Mouse (Mus musculus): ENCODE data around the gene Cplx3.

The Cplx3 gene

DNA sequence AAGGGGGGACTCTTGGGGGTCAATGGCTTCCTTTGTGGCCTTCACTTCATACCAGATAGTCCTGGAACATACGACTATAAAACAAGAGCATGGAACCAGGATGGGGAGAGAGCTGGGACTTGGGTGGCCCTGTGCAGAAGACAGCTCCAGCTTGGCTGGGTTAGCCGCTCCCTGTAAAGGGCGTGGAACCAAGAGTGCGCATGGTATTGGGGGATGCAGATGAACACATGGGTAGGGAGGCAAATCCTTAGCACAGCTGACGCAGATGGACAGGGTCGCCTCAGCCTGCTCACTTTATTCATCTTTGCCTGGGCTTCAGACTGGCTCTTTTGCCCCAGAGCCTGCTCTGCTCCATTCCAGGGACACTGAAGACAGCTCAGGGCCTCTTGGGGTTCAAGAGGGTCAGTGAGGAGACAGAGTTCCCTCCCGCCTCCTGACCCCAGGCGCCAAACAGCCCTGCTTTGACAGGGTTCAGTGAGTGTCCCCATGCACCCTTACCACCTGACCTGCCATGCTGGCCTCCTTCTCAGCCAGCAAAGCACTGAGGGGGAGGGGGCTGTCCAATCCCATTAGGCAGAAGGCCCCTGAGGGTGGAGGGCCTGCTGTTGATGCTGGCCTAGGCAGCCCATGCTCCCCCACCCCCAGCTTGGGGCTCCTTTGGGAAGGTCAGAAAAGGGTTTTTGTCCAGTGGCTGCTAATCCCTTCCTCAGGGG, 7.1 kb downstream of the Cplx3 start:
- DNase-seq, result no peak

- peak in 1 of 2 experiments; percentile 34 for DNase-seq
Measured at GRCm38 (mm10) chr9:57597929-57598382, 8.1 kb downstream of the Cplx3 start.

GRCm38 (mm10) chr9:57597265-57597664, 8.8 kb downstream of the Cplx3 start:
- DNase-seq, result no peak

GRCm38 (mm10) chr9:57594174-57594509, 11.9 kb downstream of the Cplx3 start:
- no peak for DNase-seq

DNA sequence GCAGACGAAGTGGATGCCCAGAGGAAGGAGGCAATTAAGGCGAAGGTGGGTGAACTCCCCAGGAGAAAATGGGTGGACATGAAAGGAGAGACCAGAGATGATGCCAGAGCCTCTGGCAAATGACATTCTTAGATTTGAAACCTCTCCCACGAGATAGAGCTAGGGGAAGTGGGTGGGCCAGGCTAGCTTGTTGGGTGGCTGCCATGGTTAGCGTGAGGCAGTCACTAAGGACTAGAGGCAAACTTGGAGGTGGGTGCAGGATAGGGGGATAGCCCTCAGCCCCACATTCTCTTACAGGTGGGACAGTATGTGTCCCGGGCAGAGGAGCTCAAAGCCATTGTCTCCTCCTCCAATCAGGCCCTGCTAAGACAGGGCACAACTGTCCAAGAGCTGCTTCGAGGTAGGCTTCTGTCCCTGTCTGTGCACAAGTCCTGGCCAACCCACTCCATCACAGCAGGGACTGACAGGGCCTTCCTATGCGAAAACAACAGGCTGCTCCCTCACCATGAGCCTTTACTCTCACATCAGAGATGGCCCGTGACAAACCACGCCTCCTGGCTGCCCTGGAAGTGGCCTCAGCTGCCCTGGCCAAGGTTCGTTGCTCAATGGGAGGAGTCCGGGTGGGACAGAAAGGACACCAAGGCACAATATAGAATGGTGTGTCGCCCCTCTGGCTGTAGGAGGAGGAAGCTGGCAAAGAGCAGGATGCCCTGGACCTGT, 12.5 kb downstream of the Cplx3 start:
- DNase-seq, result peak in 1 of 2 experiments; percentile 38

DNA sequence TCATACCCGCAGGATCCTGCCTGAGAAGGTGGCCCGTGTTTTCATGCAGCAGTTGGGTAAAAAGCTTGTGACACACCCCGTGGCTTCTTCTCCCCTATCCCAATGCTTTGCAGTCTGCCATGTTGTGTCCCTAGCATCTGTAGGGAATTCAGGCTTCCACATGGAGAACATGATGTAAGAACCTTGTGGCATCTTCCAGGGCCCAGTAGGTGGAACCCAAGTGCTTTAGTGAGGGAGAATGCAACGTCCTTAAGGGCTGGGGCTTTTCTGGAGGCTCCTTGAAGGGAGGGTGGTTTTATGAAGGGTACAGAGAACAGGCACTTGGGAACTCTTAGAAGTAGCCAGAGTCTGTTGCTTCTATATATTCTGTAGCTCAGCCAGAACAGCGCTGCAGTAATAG, 15.4 kb downstream of the Cplx3 start:
- DNase-seq, result peak in 1 of 2 experiments; percentile 32

DNA sequence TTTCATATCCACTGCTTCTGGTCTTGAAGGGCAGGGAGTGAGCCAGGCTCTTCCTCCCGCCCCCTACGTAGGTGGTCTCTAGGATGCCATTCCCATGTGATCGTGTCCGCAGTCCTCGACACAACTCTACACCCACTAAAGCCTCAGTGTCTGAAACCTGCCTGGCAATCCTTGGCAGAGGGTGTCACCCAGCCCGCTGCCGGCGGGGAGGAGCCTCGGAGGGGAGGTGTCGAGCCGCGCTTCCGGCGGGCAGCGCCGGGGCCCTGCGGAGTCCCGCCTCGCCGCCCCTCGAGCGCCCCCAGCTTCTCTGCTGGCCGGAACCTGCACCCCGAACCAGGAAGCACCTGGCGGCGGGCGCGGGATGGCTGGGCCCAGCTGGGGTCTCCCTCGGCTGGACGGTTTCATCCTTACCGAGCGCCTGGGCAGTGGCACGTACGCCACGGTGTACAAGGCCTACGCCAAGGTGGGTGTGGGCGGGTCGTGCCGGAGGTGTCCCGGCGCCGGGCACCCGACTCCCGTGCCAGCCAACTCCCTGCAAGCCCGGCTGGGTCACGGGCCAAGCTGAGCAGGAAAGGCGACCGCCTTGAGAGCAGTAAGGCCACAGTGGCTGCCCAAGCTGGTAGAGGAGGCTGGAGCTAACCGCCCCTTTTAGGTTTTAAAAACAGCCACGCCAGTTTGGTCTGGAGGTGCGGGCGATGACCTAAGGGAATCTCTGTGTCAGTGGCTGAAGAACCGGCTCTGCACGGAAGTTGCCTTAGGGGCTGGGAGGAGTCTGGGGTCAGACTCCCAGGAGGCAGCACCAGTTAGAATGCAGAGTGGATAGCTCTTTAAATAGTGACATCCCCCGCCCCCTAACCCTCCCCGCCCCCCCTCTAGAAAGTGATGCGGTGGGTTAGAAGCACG, 16.6 kb downstream of the Cplx3 start, which contains the start of gene Ulk3:
Gene Ulk3, plus strand, starts transcription at position 229 of the 903 bp plus-strand sequence.
- peak; percentile 82 to 85 for DNase-seq

- DNase-seq, result no peak
Measured at GRCm38 (mm10) chr9:57584991-57585390, 21.1 kb downstream of the Cplx3 start.

- DNase-seq, result no peak
Measured at GRCm38 (mm10) chr9:57577144-57577849, 28.8 kb downstream of the Cplx3 start.

- DNase-seq, result no peak
Measured at GRCm38 (mm10) chr9:57575577-57575976, 30.5 kb downstream of the Cplx3 start.

DNA sequence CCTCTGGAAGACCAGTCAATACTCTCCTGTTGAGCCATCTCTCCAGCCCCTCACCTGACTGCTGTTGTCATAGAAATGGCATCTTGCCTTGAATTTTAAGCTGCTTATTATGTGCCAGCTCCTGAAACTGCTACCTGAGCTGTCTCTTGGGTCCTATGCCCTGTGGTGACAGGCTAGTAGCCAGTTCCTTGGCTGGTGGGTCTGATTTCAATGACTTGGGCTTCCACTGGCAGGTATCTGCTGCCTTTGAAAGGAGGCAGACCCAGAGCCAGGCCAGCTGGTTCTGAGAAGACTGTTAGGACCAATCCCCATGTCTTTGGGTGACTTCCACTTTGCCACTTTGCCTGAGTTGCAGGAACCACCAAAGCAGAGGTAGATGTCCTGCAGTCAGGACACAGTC, 31.7 kb downstream of the Cplx3 start:
- no peak for DNase-seq

DNA sequence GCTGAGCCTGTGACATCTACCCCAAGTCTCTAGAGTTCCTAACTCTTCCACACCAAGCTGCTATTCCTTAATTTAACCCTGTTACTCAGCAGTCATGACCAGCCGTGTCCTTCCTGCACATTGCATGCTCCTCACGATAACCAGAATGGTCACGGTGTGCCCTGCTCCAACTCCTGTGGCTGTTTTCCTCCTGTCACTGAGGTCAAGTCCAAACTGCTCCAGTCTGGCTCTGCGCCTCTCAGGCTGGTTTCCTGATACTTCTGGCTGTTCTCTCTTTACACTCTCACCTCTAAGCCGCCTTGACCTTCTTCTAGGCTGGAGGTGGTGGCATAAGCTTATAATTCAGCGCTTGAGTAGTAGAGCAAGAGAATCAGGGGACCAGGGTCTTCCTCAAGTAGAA, 37.6 kb downstream of the Cplx3 start:
- no peak for DNase-seq

- DNase-seq, result peak in 1 of 2 experiments; percentile 43
Measured at GRCm38 (mm10) chr9:57566846-57567245, 39.2 kb downstream of the Cplx3 start.

GRCm38 (mm10) chr9:57565741-57566221, 40.3 kb downstream of the Cplx3 start:
- DNase-seq, result no peak

DNA sequence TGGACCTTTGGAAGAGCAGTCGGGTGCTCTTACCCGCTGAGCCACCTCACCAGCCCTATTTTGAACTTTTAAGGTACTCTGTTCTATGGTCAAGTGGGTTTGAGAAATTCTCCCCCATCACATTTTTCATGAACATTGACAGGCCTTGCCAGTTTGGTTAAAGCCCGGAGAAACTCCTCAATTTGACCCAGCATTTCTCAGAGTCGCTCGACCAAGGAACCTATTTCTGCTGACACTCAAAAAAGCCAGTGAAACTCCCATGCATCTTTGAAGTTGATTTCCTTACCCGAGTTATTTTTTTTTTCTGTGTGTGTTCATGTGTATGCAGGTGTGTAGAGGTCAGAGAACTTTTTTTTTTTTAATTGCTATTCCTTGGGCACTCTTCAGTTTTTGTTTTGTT, 41.5 kb downstream of the Cplx3 start:
- no peak for DNase-seq

GRCm38 (mm10) chr9:57562896-57563372, 43.1 kb downstream of the Cplx3 start:
- no peak for DNase-seq

DNA sequence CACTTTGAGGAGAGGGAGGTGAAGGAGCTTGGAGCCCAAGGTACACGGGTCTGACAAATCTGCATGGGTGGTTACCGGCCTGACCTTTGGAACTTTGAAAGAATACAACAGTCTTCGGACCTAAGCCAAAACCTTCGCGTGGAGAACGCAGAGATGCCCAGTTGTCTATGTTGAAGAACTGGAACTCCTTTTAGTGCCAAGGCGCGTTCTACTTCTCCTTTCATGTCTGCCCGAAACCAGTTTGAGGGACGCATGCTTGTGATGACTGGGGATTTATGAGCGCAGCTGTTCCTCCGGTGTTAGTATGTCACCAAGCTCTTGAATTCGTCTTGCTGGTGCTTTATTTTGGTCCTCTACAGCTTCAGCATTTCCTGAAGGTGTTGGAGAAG, 44.4 kb downstream of the Cplx3 start:
- no peak for DNase-seq

- peak; percentile 96 to 98 for DNase-seq
Measured at GRCm38 (mm10) chr9:57560861-57561710, 45.0 kb downstream of the Cplx3 start, which contains the start of gene Scamp2. Gene Scamp2 (plus strand): TSS chr9:57560943.

DNA sequence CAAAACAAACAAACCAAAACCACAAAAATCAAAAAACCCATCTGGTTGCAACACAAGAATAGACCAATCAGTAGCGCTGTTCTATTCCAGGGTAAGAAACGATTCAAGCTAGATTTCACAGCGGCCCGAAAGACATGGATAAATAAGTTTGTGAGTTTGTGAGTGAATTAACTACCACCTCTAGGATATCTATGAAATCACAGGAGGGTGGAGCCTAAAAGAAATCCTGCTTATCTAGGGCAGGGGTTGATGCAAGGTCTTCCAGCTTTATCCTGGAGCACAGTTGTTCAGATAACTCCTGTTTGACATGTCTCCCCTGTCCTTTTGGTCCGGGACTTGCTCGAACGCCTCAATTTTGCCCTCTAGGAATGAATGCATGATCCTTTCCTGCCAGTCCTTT, 45.8 kb downstream of the Cplx3 start:
- no peak for DNase-seq

DNA sequence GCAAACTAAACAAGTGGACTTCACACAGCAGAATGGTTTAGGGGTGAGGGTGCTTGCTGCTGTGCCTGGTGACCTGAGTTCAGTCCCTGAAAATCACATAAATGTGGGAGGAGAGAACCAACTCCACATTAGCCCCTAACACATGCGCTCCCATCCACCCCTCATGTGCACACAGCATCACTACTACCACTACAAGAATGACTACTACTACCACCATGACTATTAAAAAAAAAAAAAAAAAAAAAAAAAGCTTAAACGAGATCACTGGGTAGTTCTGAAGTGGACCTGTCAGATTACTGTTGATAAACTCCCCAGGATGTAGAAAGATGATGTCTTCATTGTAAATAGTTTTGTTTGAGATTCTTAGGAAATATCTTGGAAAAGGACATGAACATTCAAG, 46.5 kb downstream of the Cplx3 start:
- no peak for DNase-seq

GRCm38 (mm10) chr9:57558625-57559024, 47.5 kb downstream of the Cplx3 start:
- no peak for DNase-seq

Data from cerebellum, postnatal 25 days (tissue).